Comparison of ENCODE assay signal across 8 mouse cellular contexts in the genomic region with DNA sequence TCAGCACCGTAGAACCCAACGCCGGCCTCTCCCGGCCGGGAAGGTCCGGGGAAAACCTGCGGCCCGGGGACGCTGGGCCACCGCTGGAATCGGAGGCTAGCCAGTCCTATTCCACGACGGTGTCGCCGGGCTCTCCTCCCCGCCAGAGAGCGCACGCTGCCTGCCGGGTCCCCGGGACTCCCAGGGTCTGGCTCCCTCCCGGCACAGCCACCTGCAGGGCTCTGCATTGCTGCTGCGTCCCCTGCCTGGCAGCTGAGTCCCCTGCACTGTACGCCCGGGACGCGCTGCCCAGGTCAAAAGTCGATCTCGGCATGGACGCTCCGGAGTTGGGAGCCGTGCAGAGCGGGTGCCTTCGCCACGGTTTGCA.
A peak's percentile ranks its signal among the peaks of the same experiment; 100 is the strongest.
DNase-seq lines count a peak whose midpoint lies in the region; ATAC-seq and TF ChIP-seq lines count a peak whose summit lies in the region.

No protein-coding gene starts in this region.

- under 1% methylated on average over 33 of the region's 34 CpGs for WGBS in hindbrain, embryonic 14.5 days

- H3K9me3 ChIP-seq in G1E (replicated peaks) = no peaks in the 10 kb centered on the region
- H3K9me3 ChIP-seq in hindbrain, embryonic 14.5 days (ENCODE audit: control insufficient read depth, low read length) = no peaks in the 10 kb centered on the region

- peaks cover 47% of the 10 kb centered on the region for H3K4me1 ChIP-seq in G1E (ENCODE audit: insufficient read depth, low read depth, low read length)
- peaks cover 21% of the 10 kb centered on the region for H3K4me1 ChIP-seq in hindbrain, embryonic 14.5 days (replicated peaks; ENCODE audit: control insufficient read depth, insufficient read depth, low read length)

- DNase-seq in G1E (ENCODE audit: low spot score) = peak; percentile 79
- peak; percentile 79 for DNase-seq in brain, adult 2 months (ENCODE audit: low read depth, low spot score)
- DNase-seq in frontal cortex, postnatal 14 days (ENCODE audit: low spot score in 2 of 2) = peak; percentile 19 to 53
- peak; percentile 71 for DNase-seq in hindbrain, embryonic 14.5 days (ENCODE audit: low spot score)
- peak; percentile 50 to 85 for DNase-seq in left cerebral cortex, postnatal 10 days (ENCODE audit: extremely low spot score in 1 of 2, low spot score in 2 of 2)
- peak; percentile 80 to 86 for DNase-seq in lung, postnatal 4 days
- peak; percentile 32 for DNase-seq in retina, postnatal 7 days (ENCODE audit: low read depth, low spot score)
- DNase-seq in thymus, postnatal 4 days = peak; percentile 84

- peak; percentile 65 for ATAC-seq in G1E (ENCODE audit: extremely low read depth, insufficient number of reproducible peaks, low FRiP score, poor library complexity, severe bottlenecking)
- ATAC-seq in hindbrain, embryonic 14.5 days (ENCODE audit: low FRiP score) = peak; percentile 90

- no peak for TF ChIP-seq CTCF in G1E (IDR thresholded peaks at IDR 0.05; ENCODE audit: low read depth, low read length)

- H3K27me3 ChIP-seq in G1E (ENCODE audit: insufficient read depth, low read length) = no peaks in the 10 kb centered on the region
- peaks cover 15% of the 10 kb centered on the region for H3K27me3 ChIP-seq in hindbrain, embryonic 14.5 days (ENCODE audit: control insufficient read depth, insufficient read depth, low read length)

- H3K4me2 ChIP-seq in hindbrain, embryonic 14.5 days (replicated peaks) = peak overlapping the region; percentile 94

- H3K9ac ChIP-seq in hindbrain, embryonic 14.5 days = peak overlapping the region; percentile 79

- peaks cover 7% of the 10 kb centered on the region for H3K36me3 ChIP-seq in G1E (replicated peaks)
- H3K36me3 ChIP-seq in hindbrain, embryonic 14.5 days (replicated peaks; ENCODE audit: control insufficient read depth, insufficient read depth) = no peaks in the 10 kb centered on the region

- H3K4me3 ChIP-seq in G1E (ENCODE audit: low read depth, low read length) = peak overlapping the region; percentile 91
- peak overlapping the region; percentile 86 for H3K4me3 ChIP-seq in hindbrain, embryonic 14.5 days (replicated peaks; ENCODE audit: low read length)

- intact Hi-C loops in left cerebral cortex, postnatal 10 days (cut with DNase I) = loop anchor here (5.0 kb wide), 2 partner anchors 88 to 92 kb away; no protein-coding TSS in a partner anchor

- peak overlapping the region; percentile 75 for H3K27ac ChIP-seq in hindbrain, embryonic 14.5 days

Comparison
In these comparisons a context has a peak if more than half of its experiments do, and no peak if none do; other contexts are left out.
1. Peak in every context shown above with its lines: DNase-seq, ATAC-seq, H3K4me3 ChIP-seq and H3K27ac ChIP-seq.
2. DNase-seq: peak in every context shown above with its lines; median percentile 84 in thymus, postnatal 4 days; 83 in lung, postnatal 4 days; 79 in G1E; 79 in brain, adult 2 months; 71 in hindbrain, embryonic 14.5 days; 68 in left cerebral cortex, postnatal 10 days; 36 in frontal cortex, postnatal 14 days; 32 in retina, postnatal 7 days.